Mouse (Mus musculus): ENCODE data around the gene Brpf1. TPM values are rescaled to one million over a fixed set of nuclear protein-coding genes. Genes with fewer than 3 reads are reported as not detected.

Brpf1 gene
- polyA plus RNA-seq, 1 experiment from 2014 or later = 17.1 TPM

- Histone ChIP-seq H3K4me1 (replicated peaks) (no peaks in the 10 kb centered on the region), H3K27ac (no peak overlapping the region), H3K36me3 (peaks cover 58% of the 10 kb centered on the region), H3K4me2 (no peak overlapping the region), H3K27me3 (no peaks in the 10 kb centered on the region), H3K9ac (no peak overlapping the region), H3K9me3 (no peaks in the 10 kb centered on the region), H3K4me3 (no peak overlapping the region)
- 100% methylated on average over 1 of the region's 1 CpGs for WGBS
- ATAC-seq (ENCODE audit: low FRiP score) = no peak
Observed at GRCm38 (mm10) chr6:113367574-113367973, 60.6 kb downstream of the Brpf1 start.

GRCm38 (mm10) chr6:113368124-113368523, 61.2 kb downstream of the Brpf1 start:
- Histone ChIP-seq H3K4me2 (no peak overlapping the region), H3K4me1 (replicated peaks) (no peaks in the 10 kb centered on the region), H3K4me3 (no peak overlapping the region), H3K27me3 (no peaks in the 10 kb centered on the region), H3K27ac (peak overlapping the region; percentile 23; the same call in 1 of the 2 replicates), H3K9me3 (no peaks in the 10 kb centered on the region), H3K9ac (no peak overlapping the region), H3K36me3 (peaks cover 64% of the 10 kb centered on the region)
- 89% methylated on average over 7 of the region's 7 CpGs for WGBS
- ATAC-seq (ENCODE audit: low FRiP score) = no peak

GRCm38 (mm10) chr6:113368577-113368976, 61.6 kb downstream of the Brpf1 start:
- Histone ChIP-seq H3K9ac (no peak overlapping the region), H3K4me2 (no peak overlapping the region), H3K27ac (no peak overlapping the region; the same call in 1 of the 2 replicates), H3K4me1 (replicated peaks) (no peaks in the 10 kb centered on the region), H3K27me3 (no peaks in the 10 kb centered on the region), H3K9me3 (no peaks in the 10 kb centered on the region), H3K4me3 (no peak overlapping the region), H3K36me3 (peaks cover 68% of the 10 kb centered on the region)
- 76% methylated on average over 5 of the region's 5 CpGs for WGBS
- ATAC-seq (ENCODE audit: low FRiP score) = no peak

GRCm38 (mm10) chr6:113370194-113370929, 63.4 kb downstream of the Brpf1 start:
- no peak overlapping the region for H3K4me2 ChIP-seq
- no peaks in the 10 kb centered on the region for H3K9me3 ChIP-seq
- no peak overlapping the region for H3K4me3 ChIP-seq
- H3K36me3 ChIP-seq = peaks cover 86% of the 10 kb centered on the region
- no peak overlapping the region for H3K27ac ChIP-seq
- H3K9ac ChIP-seq = no peak overlapping the region
- no peak for ATAC-seq (ENCODE audit: low FRiP score)
- 95% methylated on average over 20 of the region's 20 CpGs for WGBS
- no peaks in the 10 kb centered on the region for H3K27me3 ChIP-seq
- H3K4me1 ChIP-seq (replicated peaks) = no peaks in the 10 kb centered on the region

GRCm38 (mm10) chr6:113373491-113373890, 66.6 kb downstream of the Brpf1 start:
- peaks cover 14% of the 10 kb centered on the region for H3K4me1 ChIP-seq (replicated peaks)
- no peak for ATAC-seq (ENCODE audit: low FRiP score)

More at GRCm38 (mm10) chr6:113373491-113373890, 66.6 kb downstream of the Brpf1 start:
- no peaks in the 10 kb centered on the region for H3K9me3 ChIP-seq
- H3K27ac ChIP-seq = no peak overlapping the region
- H3K36me3 ChIP-seq = peaks cover 75% of the 10 kb centered on the region
- no peak overlapping the region for H3K4me2 ChIP-seq
- 93% methylated on average over 4 of the region's 4 CpGs for WGBS
- H3K27me3 ChIP-seq = no peaks in the 10 kb centered on the region
- H3K4me3 ChIP-seq = no peak overlapping the region
- no peak overlapping the region for H3K9ac ChIP-seq

Other genes starting within 250 kb of the Brpf1 start
- 51.2 and 54.7 TPM in 2 replicates for gene Setd5, start 229.8 kb upstream of the Brpf1 start, polyA plus RNA-seq (2015; fragmentation: Nextera tagmentation; extraction: Ambion mirVana)
- 52.3 and 57.0 TPM in 2 replicates for gene Lhfpl4, start 111.8 kb upstream of the Brpf1 start, polyA plus RNA-seq (2015; fragmentation: Nextera tagmentation; extraction: Ambion mirVana)
- 34.7 and 35.5 TPM in 2 replicates for gene Mtmr14, start 69.3 kb upstream of the Brpf1 start, polyA plus RNA-seq (2015; fragmentation: Nextera tagmentation; extraction: Ambion mirVana)
- 1.2 and 1.9 TPM in 2 replicates for gene Cpne9, start 24.8 kb upstream of the Brpf1 start, polyA plus RNA-seq (2015; fragmentation: Nextera tagmentation; extraction: Ambion mirVana)
- 8.7 and 9.6 TPM in 2 replicates for gene Ogg1, start 19.8 kb downstream of the Brpf1 start, polyA plus RNA-seq (2015; fragmentation: Nextera tagmentation; extraction: Ambion mirVana)
- 79.6 and 86.3 TPM in 2 replicates for gene Camk1, start 36.8 kb downstream of the Brpf1 start, polyA plus RNA-seq (2015; fragmentation: Nextera tagmentation; extraction: Ambion mirVana)
- 70.0 and 70.6 TPM in 2 replicates for gene Tada3, start 70.7 kb downstream of the Brpf1 start, polyA plus RNA-seq (2015; fragmentation: Nextera tagmentation; extraction: Ambion mirVana)
- gene Arpc4, start 71.0 kb downstream of the Brpf1 start, polyA plus RNA-seq (2015; fragmentation: Nextera tagmentation; extraction: Ambion mirVana) = 416 and 430 TPM in 2 replicates
- 11.8 TPM in 2 replicates for gene Ttll3, start 82.1 kb downstream of the Brpf1 start, polyA plus RNA-seq (2015; fragmentation: Nextera tagmentation; extraction: Ambion mirVana)
- 17.5 and 19.5 TPM in 2 replicates for gene Rpusd3, start 112.2 kb downstream of the Brpf1 start, polyA plus RNA-seq (2015; fragmentation: Nextera tagmentation; extraction: Ambion mirVana)
- gene Cidec, start 128.6 kb downstream of the Brpf1 start, polyA plus RNA-seq (2015; fragmentation: Nextera tagmentation; extraction: Ambion mirVana) = not detected in 2 replicates
- gene Jagn1, start 135.4 kb downstream of the Brpf1 start, polyA plus RNA-seq (2015; fragmentation: Nextera tagmentation; extraction: Ambion mirVana) = 92.9 and 96.9 TPM in 2 replicates
- gene Il17re, start 151.3 kb downstream of the Brpf1 start, polyA plus RNA-seq (2015; fragmentation: Nextera tagmentation; extraction: Ambion mirVana) = 0.09 and 0.17 TPM in 2 replicates
- gene Il17rc, start 164.3 kb downstream of the Brpf1 start, polyA plus RNA-seq (2015; fragmentation: Nextera tagmentation; extraction: Ambion mirVana) = 2.0 and 2.4 TPM in 2 replicates
- 67.2 and 72.4 TPM in 2 replicates for gene Creld1, start 176.2 kb downstream of the Brpf1 start, polyA plus RNA-seq (2015; fragmentation: Nextera tagmentation; extraction: Ambion mirVana)
- 5.3 and 7.1 TPM in 2 replicates for gene Prrt3, start 194.8 kb downstream of the Brpf1 start, polyA plus RNA-seq (2015; fragmentation: Nextera tagmentation; extraction: Ambion mirVana)
- 105 and 110 TPM in 2 replicates for gene Emc3, start 224.5 kb downstream of the Brpf1 start, polyA plus RNA-seq (2015; fragmentation: Nextera tagmentation; extraction: Ambion mirVana)
- gene Fancd2, start 224.5 kb downstream of the Brpf1 start, polyA plus RNA-seq (2015; fragmentation: Nextera tagmentation; extraction: Ambion mirVana) = 3.0 and 3.2 TPM in 2 replicates